Mouse (Mus musculus) T-helper 17 cell (primary cell): ENCODE results near the gene Dnajc4.

ENCODE experiments used
- in situ Hi-C, 2 experiments: fragments of 300-600 bp; cut with MboI, MseI; formaldehyde crosslinking; loops; 1 replicate in 1 of 2; 2 replicates in 1 of 2; pipeline ENCODE4 v1.15.1; 2025; ENCODE audit warnings: high pct_unique_total_duplicates in 2 of 2

Dnajc4 gene

GRCm38 (mm10) chr19:6951381-6951968, 40.9 kb downstream of the Dnajc4 start:
- in situ Hi-C loops: loop anchor here in 1 of 2 experiments (10.0 kb wide), 1 partner anchor 547 kb away; no protein-coding TSS in a partner anchor

GRCm38 (mm10) chr19:6950613-6951153, 41.7 kb downstream of the Dnajc4 start:
- in situ Hi-C loops: loop anchor here in 1 of 2 experiments (10.0 kb wide), 1 partner anchor 546 kb away; no protein-coding TSS in a partner anchor

- in situ Hi-C loops: loop anchor here (5.0 to 10.0 kb wide), 2 partner anchors 263 to 545 kb away; no protein-coding TSS in a partner anchor
These were observed 42.4 kb downstream of the Dnajc4 start for GRCm38 (mm10) chr19:6949951-6950350.

- in situ Hi-C loops: loop anchor here in 1 of 2 experiments (5.0 kb wide), 1 partner anchor 262 kb away; no protein-coding TSS in a partner anchor
These were observed 42.8 kb downstream of the Dnajc4 start for GRCm38 (mm10) chr19:6949532-6949931.

GRCm38 (mm10) chr19:6948186-6948585, 44.2 kb downstream of the Dnajc4 start:
- in situ Hi-C loops: loop anchor here in 1 of 2 experiments (5.0 kb wide), 1 partner anchor 261 kb away; no protein-coding TSS in a partner anchor

- in situ Hi-C loops: loop anchor here in 1 of 2 experiments (5.0 kb wide), 1 partner anchor 260 kb away; no protein-coding TSS in a partner anchor
These were observed 44.6 kb downstream of the Dnajc4 start for GRCm38 (mm10) chr19:6947742-6948141.

GRCm38 (mm10) chr19:6943709-6944108, 48.7 kb downstream of the Dnajc4 start:
- in situ Hi-C loops: no loop called here

- in situ Hi-C loops: no loop called here
These were observed 49.6 kb downstream of the Dnajc4 start for GRCm38 (mm10) chr19:6942764-6943163.

- in situ Hi-C loops: no loop called here
These were observed 50.1 kb downstream of the Dnajc4 start, which contains the start of gene Gpr137 for GRCm38 (mm10) chr19:6942249-6942691. Gene Gpr137, minus strand, starts transcription at chr19:6942480.

GRCm38 (mm10) chr19:6941372-6942248, 50.8 kb downstream of the Dnajc4 start, which contains the start of gene Bad:
Gene Bad, plus strand, starts transcription at chr19:6941861.
- in situ Hi-C loops: no loop called here

- in situ Hi-C loops: no loop called here
These were observed 51.7 kb downstream of the Dnajc4 start for GRCm38 (mm10) chr19:6940396-6941351.

GRCm38 (mm10) chr19:6939106-6940002, 53.0 kb downstream of the Dnajc4 start:
- in situ Hi-C loops: loop anchor here in 1 of 2 experiments (10.0 kb wide), 1 partner anchor 255 kb away; no protein-coding TSS in a partner anchor
